Mouse (Mus musculus): ENCODE measurements around the gene Ankdd1a. TPM values are rescaled to one million over a fixed set of nuclear protein-coding genes. Genes with fewer than 3 reads are reported as not detected.

Gene Ankdd1a
- polyA plus RNA-seq, 1 experiment = not detected

DNA sequence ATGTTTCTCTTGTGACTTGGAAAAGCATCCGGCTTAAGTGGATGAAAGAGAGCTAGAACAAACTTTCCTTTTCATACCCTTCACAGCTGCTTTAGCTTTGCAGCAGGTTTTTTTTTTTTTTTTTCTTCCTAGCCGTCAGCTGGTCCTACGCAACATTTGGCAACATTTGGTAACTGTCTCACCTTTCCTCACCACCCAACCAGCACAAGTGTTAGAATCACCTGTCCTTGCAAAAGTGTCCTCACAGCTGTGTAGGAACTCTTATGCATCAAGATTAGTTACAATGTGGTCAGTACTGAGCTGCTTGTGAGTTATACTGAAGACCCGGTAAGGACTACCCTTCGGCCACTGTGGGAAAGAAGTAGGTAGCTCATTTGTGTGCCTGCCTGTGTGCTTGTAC is 57.4 kb downstream of the Ankdd1a start:
- Histone ChIP-seq H3K4me1 (ENCODE audit: control insufficient read depth, insufficient read depth, low read length) (peaks cover 5% of the 10 kb centered on the region; the same call in 1 of the 2 replicates), H3K4me3 (ENCODE audit: insufficient read depth, low read depth, low read length) (no peak overlapping the region), H3K27ac (ENCODE audit: insufficient read depth, low read depth, low read length) (no peak overlapping the region)
- no peak for TF ChIP-seq CTCF (IDR thresholded peaks at IDR 0.05; ENCODE audit: insufficient read depth, low read depth, low read length)
- no peak for TF ChIP-seq POLR2A (IDR thresholded peaks at IDR 0.05; ENCODE audit: insufficient read depth, low read depth, low read length)
- 67% methylated on average over 5 of the region's 5 CpGs for WGBS

DNA sequence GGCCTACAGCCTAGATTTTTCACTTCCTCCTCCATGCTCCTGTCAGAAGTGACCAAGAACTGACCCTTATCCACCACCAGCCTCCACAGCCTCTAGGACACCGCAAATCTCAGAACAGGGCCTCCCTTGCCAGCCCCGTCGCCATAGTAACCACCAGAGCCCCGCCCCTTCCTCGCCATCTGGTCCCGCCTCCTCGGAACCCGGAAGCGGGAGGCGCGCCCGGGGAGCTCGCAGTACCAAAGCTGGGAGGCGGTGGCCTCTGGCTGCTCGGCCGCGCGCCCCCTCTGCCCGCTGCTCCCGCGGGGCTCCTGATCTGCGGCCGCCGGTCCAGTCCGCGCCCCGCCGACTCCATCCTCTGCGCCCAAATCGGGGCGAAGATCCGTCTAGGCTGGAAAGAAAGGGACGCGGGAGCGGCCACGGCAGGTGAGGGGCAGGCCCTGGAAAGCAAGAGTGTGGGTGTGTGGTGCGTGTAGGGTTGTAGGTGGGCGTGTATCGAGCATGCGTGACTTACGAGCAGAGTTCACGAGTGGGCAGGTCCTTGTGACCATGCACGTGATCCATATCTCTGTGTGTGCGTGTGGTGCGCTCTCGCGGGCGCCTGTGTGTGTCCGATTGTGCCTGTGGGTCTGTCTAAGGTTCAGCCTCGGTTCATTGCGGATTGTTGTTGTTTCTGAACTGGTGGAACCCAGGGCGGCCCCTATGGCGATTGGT is 59.1 kb downstream of the Ankdd1a start, which contains the start of gene Spg21:
Gene Spg21, plus strand, starts transcription at position 216 of the 711 bp plus-strand sequence.
- under 1% methylated on average over 53 of the region's 53 CpGs for WGBS
- Histone ChIP-seq H3K4me1 (ENCODE audit: control insufficient read depth, insufficient read depth, low read length) (peaks cover 5% of the 10 kb centered on the region; the same call in 1 of the 2 replicates), H3K4me3 (ENCODE audit: insufficient read depth, low read depth, low read length) (peak within 1 kb of the TSS; percentile 65), H3K27ac (ENCODE audit: insufficient read depth, low read depth, low read length) (peak within 1 kb of the TSS; percentile 82; the same call in 1 of the 2 replicates)
- TF ChIP-seq CTCF (IDR thresholded peaks at IDR 0.05; ENCODE audit: insufficient read depth, low read depth, low read length) (no peak), POLR2A (IDR thresholded peaks at IDR 0.05; ENCODE audit: insufficient read depth, low read depth, low read length) (peak; percentile 60; the same call in 1 of the 2 replicates)

DNA sequence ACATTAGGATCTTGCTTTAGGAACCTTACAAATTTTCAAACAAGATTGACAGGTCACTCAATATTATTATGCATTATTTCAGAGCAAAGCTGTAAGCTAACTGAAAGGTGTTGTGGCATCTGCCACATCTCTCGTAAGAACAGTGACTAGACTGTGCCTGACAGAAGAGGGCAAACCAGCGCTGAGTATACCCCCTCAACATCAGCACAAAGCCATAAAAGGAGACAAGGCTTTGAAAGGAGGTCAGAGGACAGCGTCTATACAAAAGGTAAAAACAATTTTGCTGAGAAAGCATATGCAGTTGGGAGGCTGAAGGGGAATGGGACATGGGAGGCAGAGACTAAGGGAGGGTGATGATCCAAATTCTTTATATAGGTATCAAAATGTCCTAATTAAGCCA is 59.8 kb downstream of the Ankdd1a start:
- Histone ChIP-seq H3K4me3 (ENCODE audit: insufficient read depth, low read depth, low read length) (no peak overlapping the region), H3K27ac (ENCODE audit: insufficient read depth, low read depth, low read length) (0 out of 2 replicates have a peak overlapping the region, but pooled peaks have one; percentile 82), H3K4me1 (ENCODE audit: control insufficient read depth, insufficient read depth, low read length) (peaks cover 5% of the 10 kb centered on the region; the same call in 1 of the 2 replicates)
- TF ChIP-seq POLR2A (IDR thresholded peaks at IDR 0.05; ENCODE audit: insufficient read depth, low read depth, low read length) = no peak
- TF ChIP-seq CTCF (IDR thresholded peaks at IDR 0.05; ENCODE audit: insufficient read depth, low read depth, low read length) = no peak
- WGBS = 41% methylated on average over 3 of the region's 3 CpGs

DNA sequence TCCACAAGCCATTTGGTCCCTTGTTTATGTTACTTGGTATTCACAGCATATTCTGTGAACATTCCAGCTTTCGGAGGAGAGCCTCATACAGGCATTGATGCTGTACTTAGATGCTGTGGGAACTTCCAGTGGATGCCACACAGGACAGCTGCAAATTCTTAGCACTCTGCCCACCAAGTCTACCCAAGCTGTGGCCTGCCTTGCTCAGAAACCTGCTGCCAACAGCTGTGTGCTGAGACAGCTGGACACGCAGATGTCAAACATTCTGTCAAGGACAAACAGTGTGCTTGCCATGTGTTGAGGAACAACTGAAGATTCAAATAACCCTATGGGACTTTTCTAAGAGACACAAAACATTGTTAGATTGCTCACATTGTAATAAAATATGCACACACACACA is 61.0 kb downstream of the Ankdd1a start:
- no peak overlapping the region for H3K4me3 ChIP-seq (ENCODE audit: insufficient read depth, low read depth, low read length)
- peaks cover 5% of the 10 kb centered on the region; the same call in 1 of the 2 replicates for H3K4me1 ChIP-seq (ENCODE audit: control insufficient read depth, insufficient read depth, low read length)
- TF ChIP-seq POLR2A (IDR thresholded peaks at IDR 0.05; ENCODE audit: insufficient read depth, low read depth, low read length) (no peak), CTCF (IDR thresholded peaks at IDR 0.05; ENCODE audit: insufficient read depth, low read depth, low read length) (no peak)
- H3K27ac ChIP-seq (ENCODE audit: insufficient read depth, low read depth, low read length) = no peak overlapping the region
- whole genome bisulfite sequencing = 88% methylated on average over 2 of the region's 2 CpGs

DNA sequence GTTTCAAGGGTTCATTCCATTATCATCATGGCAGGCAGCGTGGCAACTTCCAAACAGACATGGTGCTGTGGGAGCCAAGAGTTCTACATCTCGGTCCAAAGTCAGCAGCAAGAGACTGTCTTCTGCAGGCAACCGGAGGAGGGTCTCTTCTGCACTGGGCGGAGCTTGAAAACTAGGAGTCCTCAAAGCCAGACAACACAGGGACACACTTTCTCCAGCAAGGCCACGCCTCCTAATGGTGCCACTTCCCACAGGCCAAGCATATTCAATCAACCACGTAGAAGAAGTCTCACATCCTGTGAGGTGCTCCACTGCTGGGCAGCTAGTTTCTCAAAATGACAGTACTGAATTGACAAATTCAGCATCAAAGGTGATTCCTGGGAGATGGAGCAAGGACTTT is 72.0 kb downstream of the Ankdd1a start:
- no peaks in the 10 kb centered on the region for H3K4me1 ChIP-seq (ENCODE audit: control insufficient read depth, insufficient read depth, low read length)

DNA sequence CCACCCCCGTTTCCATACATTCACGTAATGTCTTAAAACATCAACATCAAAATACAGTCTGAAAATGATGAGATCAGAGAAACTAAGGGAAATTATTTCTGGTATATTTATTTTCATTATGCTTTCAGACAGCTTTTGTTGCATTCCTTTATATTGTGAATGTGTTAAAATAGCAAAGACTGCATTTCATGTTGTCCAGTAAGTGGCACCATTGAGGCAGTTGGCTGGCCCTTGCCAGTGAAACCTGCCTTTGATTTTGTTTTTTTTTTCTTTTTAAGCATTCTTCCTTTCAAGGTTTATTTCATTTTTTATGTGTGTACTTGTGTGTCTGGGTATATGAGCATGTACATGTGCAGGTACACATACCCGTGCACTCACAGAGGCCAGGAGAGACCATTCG is 75.3 kb downstream of the Ankdd1a start:
- H3K4me3 ChIP-seq (ENCODE audit: insufficient read depth, low read depth, low read length) = no peak overlapping the region
- H3K4me1 ChIP-seq (ENCODE audit: control insufficient read depth, insufficient read depth, low read length) = no peaks in the 10 kb centered on the region
- 98% methylated on average over 4 of the region's 4 CpGs for WGBS
- TF ChIP-seq POLR2A (IDR thresholded peaks at IDR 0.05; ENCODE audit: insufficient read depth, low read depth, low read length) = no peak
- TF ChIP-seq CTCF (IDR thresholded peaks at IDR 0.05; ENCODE audit: insufficient read depth, low read depth, low read length) = no peak
- H3K27ac ChIP-seq (ENCODE audit: insufficient read depth, low read depth, low read length) = no peak overlapping the region

More for the DNA sequence above, 72.0 kb downstream of the Ankdd1a start:
- 93% methylated on average over 6 of the region's 6 CpGs for WGBS
- no peak overlapping the region for H3K27ac ChIP-seq (ENCODE audit: insufficient read depth, low read depth, low read length)
- no peak for TF ChIP-seq POLR2A (IDR thresholded peaks at IDR 0.05; ENCODE audit: insufficient read depth, low read depth, low read length)
- TF ChIP-seq CTCF (IDR thresholded peaks at IDR 0.05; ENCODE audit: insufficient read depth, low read depth, low read length) = no peak
- H3K4me3 ChIP-seq (ENCODE audit: insufficient read depth, low read depth, low read length) = no peak overlapping the region

Other genes starting within 250 kb of the Ankdd1a start
- gene Clpx, start 225.9 kb downstream of the Ankdd1a start, polyA plus RNA-seq (2012; ENCODE audit: insufficient read depth, insufficient read length, low replicate concordance, missing spikeins) = not detected in 2 replicates
- not detected in 2 replicates for gene Pdcd7, start 174.1 kb downstream of the Ankdd1a start, polyA plus RNA-seq (2012; ENCODE audit: insufficient read depth, insufficient read length, low replicate concordance, missing spikeins)
- not detected in 2 replicates for gene Ubap1l, start 159.2 kb downstream of the Ankdd1a start, polyA plus RNA-seq (2012; ENCODE audit: insufficient read depth, insufficient read length, low replicate concordance, missing spikeins)
- not detected in 2 replicates for gene Kbtbd13, start 128.5 kb downstream of the Ankdd1a start, polyA plus RNA-seq (2012; ENCODE audit: insufficient read depth, insufficient read length, low replicate concordance, missing spikeins)
- gene Rasl12, start 121.7 kb downstream of the Ankdd1a start, polyA plus RNA-seq (2012; ENCODE audit: insufficient read depth, insufficient read length, low replicate concordance, missing spikeins) = not detected in 2 replicates
- not detected in 2 replicates for gene Slc51b, start 97.2 kb downstream of the Ankdd1a start, polyA plus RNA-seq (2012; ENCODE audit: insufficient read depth, insufficient read length, low replicate concordance, missing spikeins)
- gene Mtfmt, start 84.4 kb downstream of the Ankdd1a start, polyA plus RNA-seq (2012; ENCODE audit: insufficient read depth, insufficient read length, low replicate concordance, missing spikeins) = not detected in 2 replicates
- not detected in 2 replicates for gene Spg21, start 59.2 kb downstream of the Ankdd1a start, polyA plus RNA-seq (2012; ENCODE audit: insufficient read depth, insufficient read length, low replicate concordance, missing spikeins)
- not detected in 2 replicates for gene Plekho2, start 59.8 kb upstream of the Ankdd1a start, polyA plus RNA-seq (2012; ENCODE audit: insufficient read depth, insufficient read length, low replicate concordance, missing spikeins)
- not detected in 2 replicates for gene Pif1, start 67.0 kb upstream of the Ankdd1a start, polyA plus RNA-seq (2012; ENCODE audit: insufficient read depth, insufficient read length, low replicate concordance, missing spikeins)
- gene Rbpms2, start 109.5 kb upstream of the Ankdd1a start, polyA plus RNA-seq (2012; ENCODE audit: insufficient read depth, insufficient read length, low replicate concordance, missing spikeins) = not detected in 2 replicates
- gene Oaz2, start 147.8 kb upstream of the Ankdd1a start, polyA plus RNA-seq (2012; ENCODE audit: insufficient read depth, insufficient read length, low replicate concordance, missing spikeins) = not detected in 2 replicates